Mouse (Mus musculus) small intestine, adult 2 months (tissue): ENCODE measurements around the gene Erlin1. TPM values are rescaled to one million over a fixed set of nuclear protein-coding genes. Genes with fewer than 3 reads are reported as not detected.

Experiments used
- H3K27ac ChIP-seq: fragments of 200-500 bp; 2 replicates; pipeline ENCODE4 v1.5.1; 2012; ENCODE audit warnings: low read depth, low read length, control low read depth, inconsistent platforms; ENCODE audit not compliant: insufficient read depth
- H3K27me3 ChIP-seq: fragments of 200-500 bp; 2 replicates; pipeline ENCODE4 v1.6.1; 2012; ENCODE audit warnings: mild to moderate bottlenecking, moderate library complexity, low read length, inconsistent platforms; ENCODE audit not compliant: control insufficient read depth, insufficient read depth
- H3K36me3 ChIP-seq: fragments of 200-500 bp; 2 replicates; pipeline ENCODE4 v1.6.1; 2012; ENCODE audit warnings: mild to moderate bottlenecking, low read length, control low read depth, inconsistent platforms; ENCODE audit not compliant: control insufficient read depth, insufficient read depth
- H3K4me1 ChIP-seq: fragments of 200-500 bp; 2 replicates; pipeline ENCODE4 v1.6.1; 2012; ENCODE audit warnings: low read length, inconsistent platforms, mixed read lengths; ENCODE audit not compliant: control insufficient read depth, insufficient read depth, insufficient read length
- H3K4me3 ChIP-seq: fragments of 200-500 bp; 2 replicates; pipeline ENCODE4 v1.5.1; 2012; ENCODE audit warnings: low read depth, mild to moderate bottlenecking, control low read depth, inconsistent platforms, low read length, moderate library complexity
- CTCF ChIP-seq: fragments of 200-500 bp; IDR thresholded peaks from 2 replicates; pipeline ENCODE4 v1.5.1; 2012; ENCODE audit warnings: low read depth, mild to moderate bottlenecking, control low read depth, inconsistent platforms, low read length, moderate library complexity, mixed read lengths; ENCODE audit not compliant: insufficient replicate concordance, insufficient read length; ENCODE audit errors: extremely low read depth
- POLR2A ChIP-seq: fragments of 200-500 bp; IDR thresholded peaks from 2 replicates; pipeline ENCODE4 v1.6.1; 2012; ENCODE audit warnings: low read depth, mild to moderate bottlenecking, control low read depth, inconsistent platforms, low read length, moderate library complexity
- WGBS: fragments of 180-500 bp; shearing (Covaris S2); methylation state at CpG from one replicate; pipeline ENCODE4 v1.1.7; 2018; 5-methylcytosine and 5-hydroxymethylcytosine counted together
- polyA plus RNA-seq: library from polyadenylated mRNA; depleted of rRNA; stranded (reverse); fragments of >200 nt; gene quantifications from 2 replicates; pipeline ENCODE4 v1.2.3, GENCODE M21; 2012

Erlin1 gene
- polyA plus RNA-seq, 1 experiment: 10.9 TPM

DNA sequence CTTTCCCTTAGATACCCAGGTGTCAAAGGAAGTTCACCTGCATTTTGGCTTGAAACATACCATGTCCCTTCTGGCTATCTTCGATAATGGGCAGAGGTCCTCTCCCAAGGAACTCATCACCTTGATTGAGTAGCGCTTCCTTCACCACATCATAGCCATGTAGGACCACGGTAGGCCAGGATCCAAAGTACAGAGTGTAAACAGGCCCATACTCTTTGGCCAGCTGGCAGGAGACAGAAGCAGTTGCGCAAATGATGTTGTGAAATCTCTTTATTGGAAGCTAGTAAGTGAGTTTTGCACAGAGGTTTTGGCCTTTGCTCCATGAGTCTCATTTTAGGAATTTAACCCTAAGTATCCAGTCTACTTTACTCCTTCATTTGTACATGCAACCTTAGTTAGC lies 48.1 kb downstream of the Erlin1 start:
- Histone ChIP-seq H3K4me3 (no peak overlapping the region), H3K27ac (peak overlapping the region; percentile 82), H3K27me3 (no peaks in the 10 kb centered on the region), H3K4me1 (peaks cover 16% of the 10 kb centered on the region; the same call in 1 of the 2 replicates), H3K36me3 (no peaks in the 10 kb centered on the region)
- TF ChIP-seq CTCF (no peak), POLR2A (no peak)
- WGBS: 23% methylated on average over 4 of the region's 4 CpGs

DNA sequence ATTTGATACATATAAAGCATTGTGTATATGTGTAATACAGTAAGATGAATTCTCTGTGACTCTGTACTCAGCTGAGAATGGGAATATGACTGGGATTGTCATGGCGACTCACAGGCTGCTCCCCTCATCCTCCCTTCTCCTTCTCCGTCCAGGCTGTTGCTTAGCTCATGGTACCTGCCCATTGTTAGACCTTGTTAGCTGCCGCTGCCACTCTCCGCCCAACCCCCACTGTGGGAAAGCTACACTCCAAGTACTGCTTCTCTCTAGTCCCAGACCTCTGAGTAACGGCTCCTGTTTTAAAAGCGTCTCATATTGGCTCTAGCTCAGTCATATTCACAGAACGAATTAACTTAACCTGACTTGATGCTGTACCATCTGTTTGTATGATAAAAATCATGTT lies 49.8 kb downstream of the Erlin1 start:
- 82% methylated on average over 7 of the region's 7 CpGs for WGBS
- TF ChIP-seq POLR2A: no peak
- TF ChIP-seq CTCF: no peak
- no peak overlapping the region for H3K4me3 ChIP-seq
- peak overlapping the region; percentile 25; the same call in 1 of the 2 replicates for H3K27ac ChIP-seq
- no peaks in the 10 kb centered on the region for H3K27me3 ChIP-seq
- no peaks in the 10 kb centered on the region for H3K36me3 ChIP-seq
- peaks cover 14% of the 10 kb centered on the region; the same call in 1 of the 2 replicates for H3K4me1 ChIP-seq

DNA sequence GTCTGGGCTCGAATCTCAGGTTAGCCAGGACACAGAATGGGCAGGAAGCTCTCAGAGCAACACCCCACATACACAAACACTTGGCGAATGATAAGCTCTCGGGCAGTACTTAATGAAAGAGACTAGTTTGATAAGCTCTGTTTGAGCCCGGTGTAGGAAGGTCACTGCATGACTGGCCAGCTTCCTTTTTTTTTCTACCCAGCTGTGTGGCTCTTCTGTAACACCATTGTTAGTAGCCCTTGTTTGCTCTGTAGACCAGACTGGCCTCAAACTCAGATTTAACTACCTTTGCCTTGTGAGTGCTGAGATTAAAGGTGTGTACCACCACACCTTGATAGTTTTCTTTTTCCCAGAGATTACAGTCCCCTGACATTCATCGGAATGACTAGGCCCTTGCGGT lies 55.7 kb downstream of the Erlin1 start:
- WGBS: 41% methylated on average over 6 of the region's 6 CpGs
- H3K36me3 ChIP-seq: no peaks in the 10 kb centered on the region
- TF ChIP-seq CTCF (no peak), POLR2A (no peak)
- peaks cover 9% of the 10 kb centered on the region; the same call in 1 of the 2 replicates for H3K4me1 ChIP-seq
- no peaks in the 10 kb centered on the region for H3K27me3 ChIP-seq
- no peak overlapping the region for H3K27ac ChIP-seq
- H3K4me3 ChIP-seq: no peak overlapping the region

DNA sequence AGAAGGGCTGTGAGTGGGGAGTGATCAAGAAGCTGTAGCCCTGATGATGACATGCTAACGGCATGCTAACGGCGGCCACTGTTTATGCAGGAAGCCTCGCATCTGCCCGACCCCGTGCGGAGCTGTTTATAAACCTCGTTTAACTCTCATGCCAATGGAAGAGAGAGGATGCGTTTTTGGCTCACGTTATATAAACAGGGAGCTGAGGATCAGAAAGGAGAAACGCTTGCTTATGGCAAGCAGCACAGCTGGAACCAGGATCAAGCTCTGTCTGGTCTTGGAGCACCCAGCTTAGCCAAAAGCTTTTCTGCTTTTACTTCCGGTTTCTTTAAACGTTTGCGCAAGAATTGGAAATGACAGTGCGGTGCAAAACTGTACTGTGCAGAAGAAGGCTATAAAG lies 60.8 kb downstream of the Erlin1 start:
- H3K4me1 ChIP-seq: peaks cover 6% of the 10 kb centered on the region; the same call in 1 of the 2 replicates
- TF ChIP-seq POLR2A (no peak), CTCF (no peak)
- H3K27ac ChIP-seq: no peak overlapping the region; the same call in none of the 2 replicates
- H3K27me3 ChIP-seq: no peaks in the 10 kb centered on the region
- H3K4me3 ChIP-seq: 0 out of 2 replicates have a peak overlapping the region, but pooled peaks have one; percentile 16
- no peaks in the 10 kb centered on the region for H3K36me3 ChIP-seq
- WGBS: 59% methylated on average over 15 of the region's 15 CpGs

- Histone ChIP-seq H3K4me1 (peaks cover 2% of the 10 kb centered on the region; the same call in 1 of the 2 replicates), H3K36me3 (no peaks in the 10 kb centered on the region), H3K4me3 (no peak overlapping the region), H3K27me3 (no peaks in the 10 kb centered on the region), H3K27ac (no peak overlapping the region)
- 77% methylated on average over 12 of the region's 12 CpGs for WGBS
- TF ChIP-seq POLR2A (no peak), CTCF (no peak)
Measured at GRCm38 (mm10) chr19:44007186-44007585, 62.4 kb downstream of the Erlin1 start.

DNA sequence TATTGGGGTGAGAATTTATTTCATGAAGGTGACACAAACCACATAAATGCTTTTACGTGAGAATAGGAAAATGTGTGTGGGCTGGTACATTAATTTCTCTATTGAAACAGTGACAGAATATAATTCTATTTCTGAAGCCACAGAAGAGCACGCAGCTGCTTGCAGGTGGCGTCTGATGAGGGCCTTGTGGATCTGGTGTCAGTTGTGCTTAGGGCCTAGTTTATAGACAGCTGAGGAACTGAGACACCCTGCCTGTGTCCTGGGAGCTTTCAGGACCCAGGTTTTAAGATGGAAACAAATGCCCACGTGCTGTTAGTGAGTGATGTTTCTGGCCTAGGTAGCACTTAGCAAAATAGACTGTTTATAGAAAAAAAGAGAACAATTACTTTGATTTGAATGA lies 64.6 kb downstream of the Erlin1 start:
- no peaks in the 10 kb centered on the region for H3K36me3 ChIP-seq
- H3K27me3 ChIP-seq: no peaks in the 10 kb centered on the region
- 76% methylated on average over 4 of the region's 4 CpGs for WGBS
- peaks cover 2% of the 10 kb centered on the region; the same call in 1 of the 2 replicates for H3K4me1 ChIP-seq
- H3K27ac ChIP-seq: no peak overlapping the region
- TF ChIP-seq CTCF (no peak), POLR2A (no peak)
- no peak overlapping the region for H3K4me3 ChIP-seq

DNA sequence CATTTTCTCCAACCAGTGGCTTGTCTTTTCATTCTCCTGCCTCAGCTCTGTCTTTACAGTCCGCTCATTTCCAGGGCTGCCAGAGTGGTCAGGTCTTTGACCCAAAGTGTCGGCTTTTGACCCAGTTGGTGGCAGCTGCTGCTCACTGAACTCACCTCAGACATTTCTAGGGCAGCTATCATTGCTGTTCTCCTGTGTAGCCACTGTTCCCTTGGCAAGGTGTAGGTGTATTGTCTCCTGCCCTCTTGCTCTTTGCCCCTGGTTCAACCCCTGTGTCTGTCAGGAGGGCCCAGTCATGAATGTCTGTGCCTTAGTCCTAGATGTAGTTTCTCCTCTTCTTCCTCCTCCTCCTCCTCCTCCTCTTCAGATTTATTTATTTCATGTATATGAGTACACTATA lies 65.3 kb downstream of the Erlin1 start:
- no peak overlapping the region for H3K27ac ChIP-seq
- no peak for TF ChIP-seq POLR2A
- no peak for TF ChIP-seq CTCF
- WGBS: 78% methylated on average over 2 of the region's 2 CpGs

More for the DNA sequence above, 65.3 kb downstream of the Erlin1 start:
- Histone ChIP-seq H3K4me1 (peaks cover 2% of the 10 kb centered on the region; the same call in 1 of the 2 replicates), H3K27me3 (no peaks in the 10 kb centered on the region), H3K4me3 (no peak overlapping the region), H3K36me3 (no peaks in the 10 kb centered on the region)
